Mouse (Mus musculus) MEL (cell line): ENCODE results near the gene Tmem201.

Experiments used
- CTCF ChIP-seq, 3 experiments: IDR thresholded peaks in 2 of 3; conservative IDR thresholded peaks in 1 of 3; 2 replicates each; pipeline ENCODE4 v1.5.1; 2011 to 2012; ENCODE audit warnings: low read length in 3 of 3, low read depth in 2 of 3, mild to moderate bottlenecking in 2 of 3, improper control_type of control experiment in 1 of 3, inconsistent platforms in 1 of 3, mixed read lengths in 1 of 3, moderate library complexity in 1 of 3; ENCODE audit not compliant: control insufficient read depth in 1 of 3, insufficient read depth in 1 of 3, poor library complexity in 1 of 3, severe bottlenecking in 1 of 3
- EP300 ChIP-seq, 2 experiments: IDR thresholded peaks; 2 replicates each; pipeline ENCODE4 v1.6.1; 2011; ENCODE audit warnings: improper control_type of control experiment in 2 of 2, low read length in 2 of 2, low read depth in 1 of 2, mild to moderate bottlenecking in 1 of 2
- MAX ChIP-seq: IDR thresholded peaks from 2 replicates; pipeline ENCODE4 v1.6.1; 2011; ENCODE audit warnings: low read length, improper control_type of control experiment
- POLR2A ChIP-seq, 2 experiments: IDR thresholded peaks; 2 replicates each; pipeline ENCODE4 v1.6.1; 2011 to 2012; ENCODE audit warnings: low read length in 2 of 2, mild to moderate bottlenecking in 2 of 2, control low read depth in 1 of 2, improper control_type of control experiment in 1 of 2, low read depth in 1 of 2, moderate library complexity in 1 of 2; ENCODE audit not compliant: control insufficient read depth in 1 of 2, insufficient read depth in 1 of 2, poor library complexity in 1 of 2
- POLR2AphosphoS2 ChIP-seq: IDR thresholded peaks from 2 replicates; pipeline ENCODE4 v1.6.1; 2011; ENCODE audit warnings: low read length, improper control_type of control experiment
- USF2 ChIP-seq, 2 experiments: IDR thresholded peaks; 2 replicates each; pipeline ENCODE4 v1.6.1; 2011 to 2012; ENCODE audit warnings: improper control_type of control experiment in 2 of 2, low read length in 2 of 2, borderline replicate concordance in 1 of 2, inconsistent platforms in 1 of 2, low read depth in 1 of 2, mild to moderate bottlenecking in 1 of 2; ENCODE audit not compliant: insufficient read depth in 1 of 2
- ZNF384 ChIP-seq: IDR thresholded peaks from 2 replicates; pipeline ENCODE4 v1.6.1; 2012; ENCODE audit warnings: low read depth, mild to moderate bottlenecking, inconsistent platforms, low read length, improper control_type of control experiment

- TF ChIP-seq CTCF (IDR thresholded peaks at IDR 0.05 in 2 of 3, conservative IDR thresholded peaks at IDR 0.05 in 1 of 3; ENCODE audit: control insufficient read depth in 1 of 3, insufficient read depth in 1 of 3, low read depth in 2 of 3, low read length in 3 of 3, poor library complexity in 1 of 3, severe bottlenecking in 1 of 3) (no peak), MAX (no peak), POLR2A (IDR thresholded peaks at IDR 0.05; ENCODE audit: control insufficient read depth in 1 of 2, insufficient read depth in 1 of 2, low read depth in 1 of 2, low read length in 2 of 2, poor library complexity in 1 of 2) (no peak), USF2 (IDR thresholded peaks at IDR 0.05; ENCODE audit: borderline replicate concordance in 1 of 2, insufficient read depth in 1 of 2, low read depth in 1 of 2, low read length in 2 of 2) (no peak), EP300 (IDR thresholded peaks at IDR 0.05; ENCODE audit: low read depth in 1 of 2, low read length in 2 of 2) (no peak), ZNF384 (no peak), POLR2AphosphoS2 (peak; percentile 66; the same call in 1 of the 2 replicates)
Observed at GRCm38 (mm10) chr4:149740301-149740700, 2.5 kb upstream of the Tmem201 start.
